In the genomic region with DNA sequence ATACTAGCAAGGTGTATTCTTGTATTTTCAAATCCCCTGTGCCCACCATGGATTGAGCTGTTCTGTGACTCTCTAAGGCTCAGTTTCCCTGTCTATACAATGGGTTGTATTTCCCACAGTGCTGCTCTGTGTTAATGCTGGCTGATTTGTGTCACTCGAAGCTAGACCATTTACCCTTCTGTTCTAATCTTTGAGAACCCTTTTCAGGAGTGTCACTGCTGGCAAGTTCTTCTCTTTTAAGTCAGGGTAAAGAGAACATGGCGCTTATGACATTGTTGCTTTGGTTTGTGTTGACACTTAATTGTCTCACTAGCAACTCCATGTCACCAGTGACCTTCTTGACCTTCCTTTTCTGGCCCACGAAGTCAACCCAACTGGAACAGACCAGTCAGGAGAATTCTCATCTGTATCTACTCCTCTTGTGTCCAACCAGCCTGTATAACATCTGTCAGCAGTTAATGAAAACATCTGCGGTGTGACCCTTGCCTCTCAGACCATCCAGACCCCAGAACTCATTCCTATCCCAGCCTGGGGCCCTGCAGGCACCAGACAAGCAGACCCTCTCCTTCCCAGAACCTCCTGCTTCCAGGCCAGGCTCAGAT, we compare ENCODE assay signal across 23 mouse cellular contexts. TPM values are rescaled to one million over a fixed set of nuclear protein-coding genes. Genes with fewer than 3 reads are reported as not detected.
A peak's percentile ranks its signal among the peaks of the same experiment; 100 is the strongest.
DNase-seq lines count a peak whose midpoint lies in the region; ATAC-seq lines count a peak whose summit lies in the region.
"Had no signal": no experiment of that assay in that cellular context is flagged by ENCODE, and none has a peak within 500 bp of the region (broad histone marks: within the 10 kb centered on the region; RNA-seq: fewer than 3 reads in every experiment).

No protein-coding gene starts in this region.

- ATAC-seq in midbrain, embryonic 16.5 days = no peak
- ATAC-seq in lung, embryonic 16.5 days (ENCODE audit: low read depth) = peak; percentile 88
- ATAC-seq: forebrain, embryonic 14.5 days; inflammation-experienced regulatory T-cells, adult 6 months; liver, postnatal 0 days had no signal

- H3K36me3 ChIP-seq in heart, embryonic 10.5 days = no peaks in the 10 kb centered on the region
- H3K36me3 ChIP-seq in midbrain, embryonic 10.5 days = no peaks in the 10 kb centered on the region
- no peaks in the 10 kb centered on the region for H3K36me3 ChIP-seq in midbrain, embryonic 16.5 days (ENCODE audit: control insufficient read depth, insufficient read depth, low read length)
- H3K36me3 ChIP-seq in lung, embryonic 16.5 days (ENCODE audit: control insufficient read depth, insufficient read depth, low read length) = no peaks in the 10 kb centered on the region
- H3K36me3 ChIP-seq: embryonic facial prominence, embryonic 12.5 days; hindbrain, embryonic 13.5 days had no signal

- intact Hi-C loops in heart, postnatal 36 days (cut with DNase I) = no loop called here
- intact Hi-C loops in left cerebral cortex, postnatal 14 days (cut with DNase I) = no loop called here

- DNase-seq in heart, embryonic 10.5 days (ENCODE audit: low spot score) = no peak
- DNase-seq in heart, postnatal 36 days = no peak
- peak; percentile 18 for DNase-seq in midbrain, embryonic 10.5 days (ENCODE audit: low spot score)
- no peak for DNase-seq in testis, postnatal 14 days (ENCODE audit: low spot score)
- DNase-seq in right cerebral cortex, postnatal 25 days = no peak
- no peak for DNase-seq in left cerebral cortex, postnatal 14 days (ENCODE audit: low spot score in 2 of 2)
- DNase-seq: cerebellum, adult 11-12 months; cerebellum, postnatal 14 days; gastrocnemius, postnatal 36 days; liver, postnatal 0 days; thymus, postnatal 36 days had no signal

- peak overlapping the region; percentile 75 for H3K27ac ChIP-seq in heart, embryonic 10.5 days
- no peak overlapping the region for H3K27ac ChIP-seq in midbrain, embryonic 10.5 days (replicated peaks)
- H3K27ac ChIP-seq in midbrain, embryonic 16.5 days (ENCODE audit: low read length) = no peak overlapping the region
- peak overlapping the region; percentile 23 for H3K27ac ChIP-seq in lung, embryonic 16.5 days (ENCODE audit: low read length)
- H3K27ac ChIP-seq: embryonic facial prominence, embryonic 12.5 days; hindbrain, embryonic 13.5 days had no signal

- H3K4me2 ChIP-seq in midbrain, embryonic 16.5 days (ENCODE audit: low read length) = no peak overlapping the region
- no peak overlapping the region for H3K4me2 ChIP-seq in lung, embryonic 16.5 days (ENCODE audit: low read depth, low read length)
- H3K4me2 ChIP-seq: embryonic facial prominence, embryonic 12.5 days; hindbrain, embryonic 13.5 days had no signal

- no peaks in the 10 kb centered on the region for H3K9me3 ChIP-seq in heart, embryonic 10.5 days
- H3K9me3 ChIP-seq in midbrain, embryonic 10.5 days (replicated peaks) = no peaks in the 10 kb centered on the region
- H3K9me3 ChIP-seq in midbrain, embryonic 16.5 days (replicated peaks; ENCODE audit: control insufficient read depth, low read length, poor library complexity, severe bottlenecking) = no peaks in the 10 kb centered on the region
- no peaks in the 10 kb centered on the region for H3K9me3 ChIP-seq in lung, embryonic 16.5 days (ENCODE audit: control insufficient read depth, low read length)
- H3K9me3 ChIP-seq: embryonic facial prominence, embryonic 12.5 days; hindbrain, embryonic 13.5 days had no signal

- H3K4me3 ChIP-seq in heart, embryonic 10.5 days = no peak overlapping the region
- no peak overlapping the region for H3K4me3 ChIP-seq in midbrain, embryonic 10.5 days
- H3K4me3 ChIP-seq in midbrain, embryonic 16.5 days (ENCODE audit: low read depth, low read length) = no peak overlapping the region
- no peak overlapping the region for H3K4me3 ChIP-seq in lung, embryonic 16.5 days (ENCODE audit: low read length)
- H3K4me3 ChIP-seq: embryonic facial prominence, embryonic 12.5 days; erythroblast, embryonic 14.5 days; hindbrain, embryonic 13.5 days had no signal

- H3K9ac ChIP-seq in midbrain, embryonic 16.5 days (ENCODE audit: low read depth, low read length) = no peak overlapping the region
- H3K9ac ChIP-seq in lung, embryonic 16.5 days (ENCODE audit: low read length) = no peak overlapping the region
- H3K9ac ChIP-seq: embryonic facial prominence, embryonic 12.5 days; hindbrain, embryonic 13.5 days; liver, postnatal 0 days had no signal

- H3K27me3 ChIP-seq in heart, embryonic 10.5 days (ENCODE audit: insufficient read depth, poor library complexity, severe bottlenecking) = 0 out of 2 replicates have a peak, but pooled peaks cover 7% of the 10 kb centered on the region
- H3K27me3 ChIP-seq in midbrain, embryonic 10.5 days (ENCODE audit: low read depth, poor library complexity, severe bottlenecking) = no peaks in the 10 kb centered on the region
- H3K27me3 ChIP-seq in midbrain, embryonic 16.5 days (ENCODE audit: control insufficient read depth, insufficient read depth, low read depth, low read length) = no peaks in the 10 kb centered on the region
- no peaks in the 10 kb centered on the region for H3K27me3 ChIP-seq in lung, embryonic 16.5 days (ENCODE audit: control insufficient read depth, insufficient read depth, low read depth, low read length)
- H3K27me3 ChIP-seq: embryonic facial prominence, embryonic 12.5 days; hindbrain, embryonic 13.5 days had no signal

- H3K4me1 ChIP-seq in heart, embryonic 10.5 days = peaks cover 26% of the 10 kb centered on the region
- no peaks in the 10 kb centered on the region for H3K4me1 ChIP-seq in midbrain, embryonic 10.5 days
- no peaks in the 10 kb centered on the region for H3K4me1 ChIP-seq in midbrain, embryonic 16.5 days (ENCODE audit: control insufficient read depth, insufficient read depth, low read length)
- peaks cover 4% of the 10 kb centered on the region; the same call in 1 of the 2 replicates for H3K4me1 ChIP-seq in lung, embryonic 16.5 days (replicated peaks; ENCODE audit: control insufficient read depth, insufficient read depth, low read length)
- H3K4me1 ChIP-seq: embryonic facial prominence, embryonic 12.5 days; hindbrain, embryonic 13.5 days had no signal

- WGBS in heart, embryonic 10.5 days = 35% methylated on average over 4 of the region's 4 CpGs
- WGBS in midbrain, embryonic 10.5 days = 69% methylated on average over 4 of the region's 4 CpGs
- WGBS in midbrain, embryonic 16.5 days = 78% methylated on average over 4 of the region's 4 CpGs
- 34% methylated on average over 4 of the region's 4 CpGs for WGBS in lung, embryonic 16.5 days

RNA-seq across cellular contexts. Expression of a gene that starts 22.0 kb away (rescaled TPM):
- 0.32 and 0.74 TPM in 2 replicates for polyA plus RNA-seq in heart, embryonic 10.5 days (2016; fragmentation: Nextera tagmentation; extraction: Ambion mirVana)
- 1 to 10 TPM; 7.0 to 8.9 TPM for total RNA-seq in heart, postnatal 36 days (2021)
- 0.06 TPM in 1 of 2 replicates, not detected in the other for polyA plus RNA-seq in midbrain, embryonic 10.5 days (2016; fragmentation: Nextera tagmentation; extraction: Ambion mirVana)
- 1.9 and 2.3 TPM in 2 replicates for polyA plus RNA-seq in midbrain, embryonic 16.5 days (2015; fragmentation: Nextera tagmentation; extraction: Ambion mirVana)
- 0.59 and 0.75 TPM in 2 replicates for polyA plus RNA-seq in lung, embryonic 16.5 days (2015; fragmentation: Nextera tagmentation; extraction: Ambion mirVana)
- 1 to 10 TPM; 5.2 to 5.3 TPM for total RNA-seq in left cerebral cortex, postnatal 14 days (2021)
- total RNA-seq: CH12.LX had no signal
- polyA plus RNA-seq: erythroblast, embryonic 14.5 days had no signal

RNA-seq across cellular contexts. Expression of a gene that starts 54.4 kb away (rescaled TPM):
- polyA plus RNA-seq in heart, embryonic 10.5 days (2016; fragmentation: Nextera tagmentation; extraction: Ambion mirVana) = 0.09 TPM in 1 of 2 replicates, not detected in the other
- not detected for total RNA-seq in heart, postnatal 36 days (2021)
- not detected in 2 replicates for polyA plus RNA-seq in midbrain, embryonic 10.5 days (2016; fragmentation: Nextera tagmentation; extraction: Ambion mirVana)
- polyA plus RNA-seq in midbrain, embryonic 16.5 days (2015; fragmentation: Nextera tagmentation; extraction: Ambion mirVana) = 0.85 and 1.3 TPM in 2 replicates
- not detected in 2 replicates for polyA plus RNA-seq in lung, embryonic 16.5 days (2015; fragmentation: Nextera tagmentation; extraction: Ambion mirVana)
- under 1 TPM; 0.57 to 0.89 TPM for total RNA-seq in left cerebral cortex, postnatal 14 days (2021)
- total RNA-seq: CH12.LX; gastrocnemius, postnatal 36 days; liver, adult 2 months; megakaryocyte-erythroid progenitor cell, adult 5-6 weeks; MEL had no signal
- polyA plus RNA-seq: embryonic facial prominence, embryonic 12.5 days; erythroblast, embryonic 14.5 days; heart, embryonic 14.5 days; liver, adult 2 months had no signal

Comparison
In these comparisons a context has a peak if more than half of its experiments do, and no peak if none do; other contexts are left out.
1. H3K27ac ChIP-seq: peak in heart, embryonic 10.5 days (single experiment) and lung, embryonic 16.5 days (single experiment); none in midbrain, embryonic 10.5 days (single experiment) and midbrain, embryonic 16.5 days (single experiment).